Comparison of ENCODE assay signal across 12 mouse cellular contexts in the genomic region with DNA sequence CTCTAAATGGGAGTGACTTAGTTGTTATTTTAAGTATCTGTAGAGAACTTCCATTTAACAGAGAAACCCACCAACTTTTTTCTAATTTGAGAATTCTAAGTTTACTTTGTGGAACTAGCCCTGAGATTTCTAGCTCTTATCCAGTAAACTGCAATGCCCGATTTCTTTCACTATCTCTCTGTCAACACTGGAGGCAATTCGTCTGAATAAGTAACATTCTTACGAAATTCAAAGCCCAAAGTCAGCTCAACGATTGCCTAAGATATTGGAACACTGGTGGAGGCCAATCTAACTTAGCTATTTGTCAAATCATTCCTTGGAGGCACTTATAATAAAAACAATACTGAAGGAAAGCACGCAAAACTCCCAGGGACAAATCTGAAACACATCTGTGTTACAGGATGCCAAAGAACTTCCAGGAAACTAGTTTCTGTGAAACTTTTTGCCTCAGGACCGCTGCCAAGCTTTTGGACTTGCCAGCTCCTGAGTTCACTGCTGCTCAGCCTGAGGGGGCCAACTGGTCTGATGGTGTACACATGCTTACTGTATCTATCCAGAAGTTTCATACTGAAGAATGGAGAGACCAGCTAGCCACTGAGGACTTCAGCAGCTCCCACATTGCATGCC. TPM values are rescaled to one million over a fixed set of nuclear protein-coding genes. Genes with fewer than 3 reads are reported as not detected.
DNase-seq lines count a peak whose midpoint lies in the region; ATAC-seq lines count a peak whose summit lies in the region.
"Had no signal": no experiment of that assay in that cellular context is flagged by ENCODE, and none has a peak within 500 bp of the region (broad histone marks: within the 10 kb centered on the region; RNA-seq: fewer than 3 reads in every experiment).

No protein-coding gene starts in this region.

- no peak for ATAC-seq in megakaryocyte progenitor cell, adult 5-6 weeks (replicated peaks; ENCODE audit: poor library complexity)
- ATAC-seq: intestine, postnatal 0 days had no signal

- peak; percentile 22 for DNase-seq in adrenal gland, adult 8-10 months
- no peak for DNase-seq in adrenal gland, postnatal 4 days (ENCODE audit: low spot score in 2 of 2)
- DNase-seq in 3T3-L1 (ENCODE audit: low read depth, low spot score) = peak; percentile 74
- peak; percentile 33 to 65 for DNase-seq in gastrocnemius, adult 8-10 months (ENCODE audit: low spot score in 2 of 2)
- peak; percentile 57 for DNase-seq in heart, postnatal 4 days
- DNase-seq in embryo, embryonic 10.5 days (ENCODE audit: low spot score) = no peak
- DNase-seq in frontal cortex, postnatal 36 days (ENCODE audit: low spot score in 2 of 2) = no peak
- DNase-seq: cerebellum, adult 18-20 months; liver, embryonic 13.5 days; right cerebral cortex, postnatal 4 days had no signal

RNA-seq across cellular contexts. Expression of gene Ehbp1, which starts 45.5 kb away (rescaled TPM):
- total RNA-seq in adrenal gland, adult 8-10 months (2022) = 10 to 100 TPM; 22.1 to 35.4 (median 32.0) TPM
- 10 to 100 TPM; 33.8 to 34.0 TPM for total RNA-seq in adrenal gland, postnatal 4 days (2021)
- 10 to 100 TPM; 14.3 to 17.9 (median 15.2) TPM for total RNA-seq in gastrocnemius, adult 8-10 months (2022)
- 100 to 1,000 TPM; 154 to 156 TPM for total RNA-seq in heart, postnatal 4 days (2021)
- total RNA-seq in megakaryocyte progenitor cell, adult 5-6 weeks (2015) = 3.4 and 6.8 TPM in 2 replicates
- total RNA-seq in megakaryocyte progenitor cell, adult 5-6 weeks (2017) = 2.2 and 3.0 TPM in 2 replicates

Comparison
In these comparisons a context has a peak if more than half of its experiments do, and no peak if none do; other contexts are left out.
1. DNase-seq: peak in adrenal gland, adult 8-10 months (single experiment), 3T3-L1 (single experiment), gastrocnemius, adult 8-10 months (2 of 2) and heart, postnatal 4 days (single experiment); none in adrenal gland, postnatal 4 days (0 of 2), embryo, embryonic 10.5 days (single experiment) and frontal cortex, postnatal 36 days (0 of 2).
2. RNA of gene Ehbp1, which starts 45.5 kb away (total RNA-seq): 154 to 156 TPM in heart, postnatal 4 days; 33.8 to 34.0 TPM in adrenal gland, postnatal 4 days, 22.1 to 35.4 TPM in adrenal gland, adult 8-10 months, 14.3 to 17.9 TPM in gastrocnemius, adult 8-10 months and 2.2 to 6.8 TPM in megakaryocyte progenitor cell, adult 5-6 weeks; every median in the first group is over 4 times any median in the second.